Mouse (Mus musculus): ENCODE results near the gene Bora. TPM values are rescaled to one million over a fixed set of nuclear protein-coding genes. Genes with fewer than 3 reads are reported as not detected.
A peak's percentile ranks its signal among the peaks of the same experiment; 100 is the strongest.

Gene Bora
- total RNA-seq, 1 experiment: 18.0 TPM

- Histone ChIP-seq H3K9me3 (ENCODE audit: control insufficient read depth, insufficient read depth, low read depth, low read length) (no peaks in the 10 kb centered on the region), H3K9ac (ENCODE audit: insufficient read depth, low read depth, low read length, poor library complexity, severe bottlenecking) (peak overlapping the region; percentile 96), H3K4me1 (ENCODE audit: control insufficient read depth in 2 of 2, insufficient read depth in 2 of 2, low read length in 2 of 2, poor library complexity in 1 of 2) (peaks cover 0 to 8% of the 10 kb centered on the region in 2 experiments; a peak in 3 of 4 replicates), H3K36me3 (ENCODE audit: control insufficient read depth, insufficient read depth, low read length, poor library complexity, severe bottlenecking) (no peaks in the 10 kb centered on the region; the same call in 1 of the 2 replicates), H3K4me3 (ENCODE audit: insufficient read depth in 1 of 2, low read depth in 1 of 2, low read length in 2 of 2, poor library complexity in 1 of 2, severe bottlenecking in 1 of 2) (peak overlapping the region; percentile 95 to 99), H3K27ac (ENCODE audit: insufficient read depth, low read depth, low read length, poor library complexity, severe bottlenecking) (peak overlapping the region; percentile 73)
- TF ChIP-seq MAFK (IDR thresholded peaks at IDR 0.05; ENCODE audit: insufficient read depth, low read depth, low read length) (no peak), CHD2 (IDR thresholded peaks at IDR 0.05; ENCODE audit: low read depth, low read length) (no peak), HCFC1 (IDR thresholded peaks at IDR 0.05; ENCODE audit: borderline replicate concordance, insufficient read depth, low read length) (no peak), ZNF384 (IDR thresholded peaks at IDR 0.05; ENCODE audit: low read depth, low read length) (no peak), ZC3H11A (IDR thresholded peaks at IDR 0.05; ENCODE audit: borderline replicate concordance, low read depth, low read length) (no peak)
- in situ Hi-C loops (cut with MboI; ENCODE audit: low sequenced_read_pairs in 2 of 2, unreplicated experiment in 2 of 2): no loop called here
- DNase-seq (ENCODE audit: low read depth, low spot score): no peak
These were observed 518 bp upstream of the Bora start for GRCm38 (mm10) chr14:99045378-99046030.

- Histone ChIP-seq H3K9me3 (ENCODE audit: control insufficient read depth, insufficient read depth, low read depth, low read length) (no peaks in the 10 kb centered on the region), H3K27ac (ENCODE audit: insufficient read depth, low read depth, low read length, poor library complexity, severe bottlenecking) (no peak overlapping the region; the same call in 1 of the 2 replicates), H3K4me3 (ENCODE audit: insufficient read depth in 1 of 2, low read depth in 1 of 2, low read length in 2 of 2, poor library complexity in 1 of 2, severe bottlenecking in 1 of 2) (peak overlapping the region; percentile 95 to 98), H3K9ac (ENCODE audit: insufficient read depth, low read depth, low read length, poor library complexity, severe bottlenecking) (peak overlapping the region; percentile 91), H3K4me1 (ENCODE audit: control insufficient read depth in 2 of 2, insufficient read depth in 2 of 2, low read length in 2 of 2, poor library complexity in 1 of 2) (peaks cover 0 to 5% of the 10 kb centered on the region in 2 experiments; a peak in 3 of 4 replicates), H3K36me3 (ENCODE audit: control insufficient read depth, insufficient read depth, low read length, poor library complexity, severe bottlenecking) (peaks cover 2% of the 10 kb centered on the region; the same call in 1 of the 2 replicates)
- in situ Hi-C loops (cut with MboI; ENCODE audit: low sequenced_read_pairs in 2 of 2, unreplicated experiment in 2 of 2): no loop called here
- no peak for TF ChIP-seq MAFK (IDR thresholded peaks at IDR 0.05; ENCODE audit: insufficient read depth, low read depth, low read length)
- TF ChIP-seq HCFC1 (IDR thresholded peaks at IDR 0.05; ENCODE audit: borderline replicate concordance, insufficient read depth, low read length): no peak
- TF ChIP-seq ZNF384 (IDR thresholded peaks at IDR 0.05; ENCODE audit: low read depth, low read length): no peak
- TF ChIP-seq ZC3H11A (IDR thresholded peaks at IDR 0.05; ENCODE audit: borderline replicate concordance, low read depth, low read length): no peak
- no peak for TF ChIP-seq CHD2 (IDR thresholded peaks at IDR 0.05; ENCODE audit: low read depth, low read length)
- no peak for DNase-seq (ENCODE audit: low read depth, low spot score)
These were observed 760 bp downstream of the Bora start for GRCm38 (mm10) chr14:99046782-99047181.

GRCm38 (mm10) chr14:99058959-99059586 lies 13.1 kb downstream of the Bora start:
- Histone ChIP-seq H3K4me1 (ENCODE audit: control insufficient read depth in 2 of 2, insufficient read depth in 2 of 2, low read length in 2 of 2, poor library complexity in 1 of 2) (peaks cover 0 to 1% of the 10 kb centered on the region in 2 experiments; a peak in 1 of 4 replicates), H3K9ac (ENCODE audit: insufficient read depth, low read depth, low read length, poor library complexity, severe bottlenecking) (no peak overlapping the region), H3K36me3 (ENCODE audit: control insufficient read depth, insufficient read depth, low read length, poor library complexity, severe bottlenecking) (peaks cover 23% of the 10 kb centered on the region), H3K4me3 (ENCODE audit: insufficient read depth in 1 of 2, low read depth in 1 of 2, low read length in 2 of 2, poor library complexity in 1 of 2, severe bottlenecking in 1 of 2) (no peak overlapping the region), H3K27ac (ENCODE audit: insufficient read depth, low read depth, low read length, poor library complexity, severe bottlenecking) (no peak overlapping the region), H3K9me3 (ENCODE audit: control insufficient read depth, insufficient read depth, low read depth, low read length) (no peaks in the 10 kb centered on the region)
- no peak for DNase-seq (ENCODE audit: low read depth, low spot score)
- in situ Hi-C loops (cut with MboI; ENCODE audit: low sequenced_read_pairs in 2 of 2, unreplicated experiment in 2 of 2): no loop called here
- TF ChIP-seq ZC3H11A (IDR thresholded peaks at IDR 0.05; ENCODE audit: borderline replicate concordance, low read depth, low read length) (no peak), HCFC1 (IDR thresholded peaks at IDR 0.05; ENCODE audit: borderline replicate concordance, insufficient read depth, low read length) (no peak), ZNF384 (IDR thresholded peaks at IDR 0.05; ENCODE audit: low read depth, low read length) (no peak), MAFK (IDR thresholded peaks at IDR 0.05; ENCODE audit: insufficient read depth, low read depth, low read length) (no peak), CHD2 (IDR thresholded peaks at IDR 0.05; ENCODE audit: low read depth, low read length) (no peak)

GRCm38 (mm10) chr14:99060616-99061015 lies 14.6 kb downstream of the Bora start:
- peaks cover 23% of the 10 kb centered on the region for H3K36me3 ChIP-seq (ENCODE audit: control insufficient read depth, insufficient read depth, low read length, poor library complexity, severe bottlenecking)
- DNase-seq (ENCODE audit: low read depth, low spot score): no peak
- H3K27ac ChIP-seq (ENCODE audit: insufficient read depth, low read depth, low read length, poor library complexity, severe bottlenecking): no peak overlapping the region
- no peak overlapping the region for H3K9ac ChIP-seq (ENCODE audit: insufficient read depth, low read depth, low read length, poor library complexity, severe bottlenecking)
- no peaks in the 10 kb centered on the region for H3K4me1 ChIP-seq (ENCODE audit: control insufficient read depth in 2 of 2, insufficient read depth in 2 of 2, low read length in 2 of 2, poor library complexity in 1 of 2)
- in situ Hi-C loops (cut with MboI; ENCODE audit: low sequenced_read_pairs in 2 of 2, unreplicated experiment in 2 of 2): no loop called here
- no peaks in the 10 kb centered on the region for H3K9me3 ChIP-seq (ENCODE audit: control insufficient read depth, insufficient read depth, low read depth, low read length)
- no peak overlapping the region for H3K4me3 ChIP-seq (ENCODE audit: insufficient read depth in 1 of 2, low read depth in 1 of 2, low read length in 2 of 2, poor library complexity in 1 of 2, severe bottlenecking in 1 of 2)
- no peak for TF ChIP-seq ZC3H11A (IDR thresholded peaks at IDR 0.05; ENCODE audit: borderline replicate concordance, low read depth, low read length)
- TF ChIP-seq HCFC1 (IDR thresholded peaks at IDR 0.05; ENCODE audit: borderline replicate concordance, insufficient read depth, low read length): no peak
- no peak for TF ChIP-seq MAFK (IDR thresholded peaks at IDR 0.05; ENCODE audit: insufficient read depth, low read depth, low read length)
- no peak for TF ChIP-seq CHD2 (IDR thresholded peaks at IDR 0.05; ENCODE audit: low read depth, low read length)

All from ES-E14 (cell line).